Mouse (Mus musculus) stomach, postnatal 0 days (tissue): ENCODE measurements at regions not wholly inside any gene's neighbourhood (a gene's known extent, or its start where the extent isn't known, plus 50 kb on each side); places are given as distances from the start of the nearest gene placed in this dataset.

Experiments
- CTCF ChIP-seq: IDR thresholded peaks from 2 replicates; pipeline ENCODE4 v1.5.1; 2016; ENCODE audit warnings: antibody characterized with exemption, low read depth, mild to moderate bottlenecking, moderate library complexity
- EP300 ChIP-seq: optimal IDR thresholded peaks from 2 replicates; pipeline ENCODE3; 2016; ENCODE audit warnings: antibody characterized with exemption

DNA sequence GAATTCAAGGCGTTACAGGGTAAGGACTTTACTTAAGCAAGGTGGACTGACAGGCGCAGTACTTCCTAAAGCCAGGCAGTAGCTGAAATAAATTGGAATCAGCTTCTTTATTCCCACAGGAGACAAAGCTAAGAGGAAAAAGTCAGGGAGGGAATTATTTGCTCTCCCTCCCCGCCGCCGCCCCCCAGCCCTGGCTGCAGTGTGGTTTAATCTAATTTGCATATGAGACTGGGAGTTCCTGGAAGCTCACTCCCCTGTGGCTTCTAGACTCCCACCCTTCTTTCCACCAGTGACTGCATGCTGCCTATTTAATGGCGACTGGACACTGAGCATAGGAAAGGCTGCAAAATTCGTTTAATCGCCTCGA lies 2292.7 kb upstream of the Gm7489 start:
- TF ChIP-seq CTCF (no peak), EP300 (no peak)
